Mouse (Mus musculus): ENCODE measurements around the gene 4933424G06Rik. TPM values are rescaled to one million over a fixed set of nuclear protein-coding genes. Genes with fewer than 3 reads are reported as not detected.
A peak's percentile ranks its signal among the peaks of the same experiment; 100 is the strongest.

The 4933424G06Rik gene
- polyA plus RNA-seq, 1 experiment from 2014 or later = 0.13 TPM

GRCm38 (mm10) chr1:36780793-36781192 is 70.8 kb downstream of the 4933424G06Rik start:
- H3K4me3 ChIP-seq (replicated peaks; ENCODE audit: low read length) = no peak overlapping the region
- no peaks in the 10 kb centered on the region for H3K36me3 ChIP-seq (ENCODE audit: control insufficient read depth, insufficient read depth, low read length)
- ATAC-seq (ENCODE audit: insufficient read depth, low FRiP score) = no peak
- no peak overlapping the region for H3K27ac ChIP-seq (ENCODE audit: low read length)
- H3K27me3 ChIP-seq (ENCODE audit: control insufficient read depth, insufficient read depth, low read length) = no peaks in the 10 kb centered on the region
- no peak overlapping the region for H3K9ac ChIP-seq (ENCODE audit: low read length)
- WGBS = 89% methylated on average over 13 of the region's 13 CpGs
- H3K4me1 ChIP-seq (ENCODE audit: control insufficient read depth, insufficient read depth, low read length) = peaks cover 9% of the 10 kb centered on the region
- no peak overlapping the region for H3K4me2 ChIP-seq (ENCODE audit: low read depth, low read length)
- no peaks in the 10 kb centered on the region for H3K9me3 ChIP-seq (replicated peaks; ENCODE audit: control insufficient read depth, low read length)

DNA sequence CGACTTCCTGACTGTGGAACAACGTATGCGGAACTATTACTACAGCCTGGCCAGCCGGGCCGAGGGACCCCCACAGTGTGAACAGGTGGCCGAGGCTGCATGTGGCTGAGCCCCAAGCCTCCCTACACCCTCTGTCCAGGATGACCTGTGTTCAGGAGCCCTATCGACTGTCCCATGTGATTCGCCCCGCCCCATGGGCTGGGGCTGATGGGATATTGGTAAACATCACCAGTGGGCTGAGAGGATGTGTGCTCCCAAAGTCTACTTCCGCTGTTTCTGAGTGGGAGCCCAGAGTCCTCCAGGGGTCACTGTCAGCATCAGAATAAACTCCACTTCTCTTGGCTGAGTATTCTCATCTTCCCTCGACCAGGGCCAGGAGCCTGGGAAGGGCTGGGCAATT is 72.5 kb downstream of the 4933424G06Rik start:
- 69% methylated on average over 11 of the region's 11 CpGs for WGBS
- no peak overlapping the region for H3K9ac ChIP-seq (ENCODE audit: low read length)
- no peak overlapping the region for H3K4me3 ChIP-seq (replicated peaks; ENCODE audit: low read length)
- peaks cover 9% of the 10 kb centered on the region for H3K4me1 ChIP-seq (ENCODE audit: control insufficient read depth, insufficient read depth, low read length)
- no peaks in the 10 kb centered on the region; the same call in 1 of the 2 replicates for H3K9me3 ChIP-seq (replicated peaks; ENCODE audit: control insufficient read depth, low read length)
- no peaks in the 10 kb centered on the region for H3K36me3 ChIP-seq (ENCODE audit: control insufficient read depth, insufficient read depth, low read length)
- ATAC-seq (ENCODE audit: insufficient read depth, low FRiP score) = no peak
- no peaks in the 10 kb centered on the region for H3K27me3 ChIP-seq (ENCODE audit: control insufficient read depth, insufficient read depth, low read length)
- no peak overlapping the region for H3K27ac ChIP-seq (ENCODE audit: low read length)
- no peak overlapping the region for H3K4me2 ChIP-seq (ENCODE audit: low read depth, low read length)

DNA sequence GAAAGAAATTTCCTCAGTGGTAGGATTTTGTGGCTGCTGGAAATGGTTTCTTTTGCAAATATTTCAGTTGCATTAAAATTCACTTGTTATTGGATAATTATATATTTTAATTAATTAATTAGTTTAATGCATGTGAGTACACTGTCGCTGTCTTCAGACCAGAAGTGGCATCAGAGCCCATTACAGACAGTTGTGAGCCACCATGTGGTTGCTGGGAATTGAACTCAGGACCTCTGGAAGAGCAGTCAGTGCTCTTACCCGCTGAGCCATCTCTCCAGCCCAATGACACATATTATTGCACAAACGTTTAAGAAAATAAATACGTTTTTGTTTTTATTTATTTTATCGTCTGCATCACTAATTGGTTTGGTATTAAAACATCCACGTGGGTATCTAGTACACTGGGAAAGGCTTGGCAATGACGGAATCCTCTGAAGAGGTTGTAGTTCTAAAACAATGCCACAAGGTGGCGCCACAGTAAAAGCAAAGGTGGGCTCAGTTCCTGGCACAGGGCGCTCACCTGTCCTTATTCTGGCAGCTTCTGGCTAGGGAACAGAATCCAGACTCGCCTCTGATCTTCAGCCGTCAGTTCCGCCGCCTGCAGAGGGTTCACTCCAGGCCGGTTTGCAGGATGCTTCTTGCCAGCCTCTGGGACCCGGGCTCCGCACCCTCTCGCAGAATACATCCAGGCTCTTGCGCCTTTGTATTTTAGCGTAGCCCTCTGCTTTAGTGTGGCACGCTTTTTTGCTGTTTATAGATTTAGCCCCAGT is 74.6 kb downstream of the 4933424G06Rik start:
- peak overlapping the region; percentile 71 for H3K9ac ChIP-seq (ENCODE audit: low read length)
- H3K27me3 ChIP-seq (ENCODE audit: control insufficient read depth, insufficient read depth, low read length) = no peaks in the 10 kb centered on the region
- H3K27ac ChIP-seq (ENCODE audit: low read length) = no peak overlapping the region
- WGBS = 3% methylated on average over 20 of the region's 20 CpGs
- no peaks in the 10 kb centered on the region; the same call in 1 of the 2 replicates for H3K9me3 ChIP-seq (replicated peaks; ENCODE audit: control insufficient read depth, low read length)
- peak overlapping the region; percentile 99 for H3K4me2 ChIP-seq (ENCODE audit: low read depth, low read length)
- peaks cover 9% of the 10 kb centered on the region for H3K4me1 ChIP-seq (ENCODE audit: control insufficient read depth, insufficient read depth, low read length)
- peak overlapping the region; percentile 55 for H3K4me3 ChIP-seq (replicated peaks; ENCODE audit: low read length)
- no peaks in the 10 kb centered on the region for H3K36me3 ChIP-seq (ENCODE audit: control insufficient read depth, insufficient read depth, low read length)
- peak; percentile 31; the same call in 1 of the 2 replicates for ATAC-seq (ENCODE audit: insufficient read depth, low FRiP score)

DNA sequence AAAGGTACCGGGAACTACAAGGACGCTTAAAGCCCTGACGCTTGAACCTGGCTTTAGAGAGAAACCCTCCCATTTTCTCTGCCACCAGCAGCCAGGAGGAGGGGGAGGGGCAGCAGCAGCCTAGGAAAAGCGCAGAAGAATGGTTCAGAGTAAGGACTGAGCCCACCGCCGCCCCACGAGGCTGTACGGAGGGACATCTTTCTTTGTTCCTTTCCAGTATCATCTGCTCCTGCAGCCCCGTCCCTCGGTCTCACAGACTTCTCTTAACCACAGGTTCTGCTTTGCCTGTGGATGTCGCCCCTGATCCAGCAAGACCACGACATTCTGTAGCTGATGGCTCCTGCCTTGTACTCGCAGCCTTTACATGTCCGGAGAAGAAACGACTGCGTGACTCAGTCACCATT is 75.3 kb downstream of the 4933424G06Rik start:
- H3K36me3 ChIP-seq (ENCODE audit: control insufficient read depth, insufficient read depth, low read length) = no peaks in the 10 kb centered on the region
- no peak overlapping the region for H3K27ac ChIP-seq (ENCODE audit: low read length)
- no peaks in the 10 kb centered on the region; the same call in 1 of the 2 replicates for H3K9me3 ChIP-seq (replicated peaks; ENCODE audit: control insufficient read depth, low read length)
- 1% methylated on average over 16 of the region's 16 CpGs for WGBS
- H3K9ac ChIP-seq (ENCODE audit: low read length) = peak overlapping the region; percentile 71
- peaks cover 9% of the 10 kb centered on the region for H3K4me1 ChIP-seq (ENCODE audit: control insufficient read depth, insufficient read depth, low read length)
- peak overlapping the region; percentile 55 for H3K4me3 ChIP-seq (replicated peaks; ENCODE audit: low read length)
- H3K4me2 ChIP-seq (ENCODE audit: low read depth, low read length) = peak overlapping the region; percentile 99
- H3K27me3 ChIP-seq (ENCODE audit: control insufficient read depth, insufficient read depth, low read length) = no peaks in the 10 kb centered on the region
- peak; percentile 34; the same call in 1 of the 2 replicates for ATAC-seq (ENCODE audit: insufficient read depth, low FRiP score)

GRCm38 (mm10) chr1:36786377-36786776 is 76.4 kb downstream of the 4933424G06Rik start:
- WGBS = 90% methylated on average over 7 of the region's 7 CpGs
- no peaks in the 10 kb centered on the region for H3K27me3 ChIP-seq (ENCODE audit: control insufficient read depth, insufficient read depth, low read length)
- ATAC-seq (ENCODE audit: insufficient read depth, low FRiP score) = no peak
- H3K27ac ChIP-seq (ENCODE audit: low read length) = no peak overlapping the region
- no peak overlapping the region for H3K9ac ChIP-seq (ENCODE audit: low read length)
- no peak overlapping the region for H3K4me2 ChIP-seq (ENCODE audit: low read depth, low read length)
- no peaks in the 10 kb centered on the region; the same call in 1 of the 2 replicates for H3K9me3 ChIP-seq (replicated peaks; ENCODE audit: control insufficient read depth, low read length)
- 0 out of 2 replicates have a peak, but pooled peaks cover under 1% of the 10 kb centered on the region for H3K36me3 ChIP-seq (ENCODE audit: control insufficient read depth, insufficient read depth, low read length)
- H3K4me3 ChIP-seq (replicated peaks; ENCODE audit: low read length) = no peak overlapping the region
- H3K4me1 ChIP-seq (ENCODE audit: control insufficient read depth, insufficient read depth, low read length) = peaks cover 9% of the 10 kb centered on the region

DNA sequence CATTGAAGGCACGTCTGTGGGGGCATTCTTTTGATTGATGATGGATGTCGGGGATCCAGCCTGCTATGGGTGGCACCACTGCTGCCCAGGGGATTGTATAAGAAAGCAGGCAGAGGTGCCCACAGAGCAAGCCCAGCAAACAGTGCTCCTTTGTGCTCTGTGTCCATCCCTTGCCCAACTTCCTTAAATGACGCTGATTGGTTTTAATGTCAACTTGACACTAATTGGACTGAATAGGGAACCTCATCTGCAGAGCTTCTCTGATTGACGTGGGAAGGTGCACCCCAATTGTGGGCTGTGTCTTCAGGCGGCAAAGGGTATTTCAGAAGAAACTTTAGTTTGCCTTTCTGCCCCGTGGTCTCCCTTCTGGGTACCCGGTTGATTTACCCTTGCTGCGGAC is 79.5 kb downstream of the 4933424G06Rik start:
- Histone ChIP-seq H3K9me3 (replicated peaks; ENCODE audit: control insufficient read depth, low read length) (no peaks in the 10 kb centered on the region; the same call in 1 of the 2 replicates), H3K4me3 (replicated peaks; ENCODE audit: low read length) (no peak overlapping the region), H3K9ac (ENCODE audit: low read length) (no peak overlapping the region), H3K36me3 (ENCODE audit: control insufficient read depth, insufficient read depth, low read length) (peaks cover 11% of the 10 kb centered on the region; the same call in 1 of the 2 replicates), H3K4me1 (ENCODE audit: control insufficient read depth, insufficient read depth, low read length) (peaks cover 9% of the 10 kb centered on the region), H3K4me2 (ENCODE audit: low read depth, low read length) (no peak overlapping the region), H3K27me3 (ENCODE audit: control insufficient read depth, insufficient read depth, low read length) (no peaks in the 10 kb centered on the region), H3K27ac (ENCODE audit: low read length) (no peak overlapping the region)
- no peak for ATAC-seq (ENCODE audit: insufficient read depth, low FRiP score)
- 72% methylated on average over 8 of the region's 8 CpGs for WGBS

GRCm38 (mm10) chr1:36796711-36797110 is 86.8 kb downstream of the 4933424G06Rik start:
- no peak overlapping the region for H3K27ac ChIP-seq (ENCODE audit: low read length)

GRCm38 (mm10) chr1:36797481-36797880 is 87.5 kb downstream of the 4933424G06Rik start:
- ATAC-seq (ENCODE audit: insufficient read depth, low FRiP score) = no peak
- no peak overlapping the region for H3K4me3 ChIP-seq (replicated peaks; ENCODE audit: low read length)
- no peak overlapping the region for H3K9ac ChIP-seq (ENCODE audit: low read length)
- peaks cover 46% of the 10 kb centered on the region for H3K36me3 ChIP-seq (ENCODE audit: control insufficient read depth, insufficient read depth, low read length)
- H3K27me3 ChIP-seq (ENCODE audit: control insufficient read depth, insufficient read depth, low read length) = no peaks in the 10 kb centered on the region
- H3K9me3 ChIP-seq (replicated peaks; ENCODE audit: control insufficient read depth, low read length) = no peaks in the 10 kb centered on the region
- no peak overlapping the region for H3K27ac ChIP-seq (ENCODE audit: low read length)
- H3K4me2 ChIP-seq (ENCODE audit: low read depth, low read length) = no peak overlapping the region
- H3K4me1 ChIP-seq (ENCODE audit: control insufficient read depth, insufficient read depth, low read length) = no peaks in the 10 kb centered on the region
- 69% methylated on average over 10 of the region's 10 CpGs for WGBS

More at GRCm38 (mm10) chr1:36796711-36797110, 86.8 kb downstream of the 4933424G06Rik start:
- Histone ChIP-seq H3K4me2 (ENCODE audit: low read depth, low read length) (no peak overlapping the region), H3K4me3 (replicated peaks; ENCODE audit: low read length) (no peak overlapping the region), H3K36me3 (ENCODE audit: control insufficient read depth, insufficient read depth, low read length) (peaks cover 42% of the 10 kb centered on the region), H3K27me3 (ENCODE audit: control insufficient read depth, insufficient read depth, low read length) (no peaks in the 10 kb centered on the region), H3K4me1 (ENCODE audit: control insufficient read depth, insufficient read depth, low read length) (no peaks in the 10 kb centered on the region), H3K9ac (ENCODE audit: low read length) (no peak overlapping the region), H3K9me3 (replicated peaks; ENCODE audit: control insufficient read depth, low read length) (no peaks in the 10 kb centered on the region)
- 79% methylated on average over 7 of the region's 7 CpGs for WGBS
- ATAC-seq (ENCODE audit: insufficient read depth, low FRiP score) = no peak

DNA sequence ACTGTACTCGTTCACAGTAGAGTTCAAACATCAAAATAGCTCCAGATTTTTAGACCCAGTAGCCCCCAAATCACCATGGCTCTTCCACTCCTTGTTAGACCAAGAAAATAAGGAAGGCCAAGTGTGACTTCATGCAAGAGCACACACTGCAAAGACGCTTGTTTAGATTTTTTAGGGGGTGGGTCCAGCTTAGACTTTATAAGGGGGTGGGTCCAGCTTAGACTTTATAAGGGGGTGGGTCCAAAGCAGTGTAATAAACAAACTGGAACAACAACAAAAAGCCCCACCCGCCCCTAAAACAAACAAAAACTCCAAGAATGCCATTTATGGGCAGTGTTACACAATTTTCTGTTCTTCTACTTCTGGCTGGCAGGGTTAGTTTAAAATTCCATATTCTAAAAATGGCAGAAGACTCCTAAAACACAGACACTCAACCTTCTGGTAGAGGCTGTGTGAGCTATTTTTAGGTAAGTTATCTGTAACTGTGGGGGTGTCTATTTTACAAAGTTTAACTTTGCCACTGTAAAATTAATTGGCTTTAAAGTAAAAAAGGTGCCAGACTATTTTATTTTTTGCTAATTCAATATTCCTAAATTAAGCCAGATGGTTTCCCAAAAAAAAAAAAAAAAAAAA is 90.5 kb downstream of the 4933424G06Rik start:
- no peaks in the 10 kb centered on the region for H3K27me3 ChIP-seq (ENCODE audit: control insufficient read depth, insufficient read depth, low read length)
- H3K9me3 ChIP-seq (replicated peaks; ENCODE audit: control insufficient read depth, low read length) = no peaks in the 10 kb centered on the region
- ATAC-seq (ENCODE audit: insufficient read depth, low FRiP score) = no peak
- peaks cover 44% of the 10 kb centered on the region for H3K36me3 ChIP-seq (ENCODE audit: control insufficient read depth, insufficient read depth, low read length)
- WGBS = 71% methylated on average over 3 of the region's 3 CpGs
- H3K4me2 ChIP-seq (ENCODE audit: low read depth, low read length) = no peak overlapping the region
- no peaks in the 10 kb centered on the region for H3K4me1 ChIP-seq (ENCODE audit: control insufficient read depth, insufficient read depth, low read length)
- no peak overlapping the region for H3K4me3 ChIP-seq (replicated peaks; ENCODE audit: low read length)
- H3K9ac ChIP-seq (ENCODE audit: low read length) = no peak overlapping the region
- 0 out of 2 replicates have a peak overlapping the region, but pooled peaks have one; percentile 27 for H3K27ac ChIP-seq (ENCODE audit: low read length)

All from stomach, embryonic 16.5 days (tissue).